Mouse (Mus musculus): Measurements from ENCODE around the gene Dlgap4. TPM values are rescaled to one million over a fixed set of nuclear protein-coding genes. Genes with fewer than 3 reads are reported as not detected.
"Not testable (repeated sequence)": the region's sequence is repeated elsewhere in the genome, so short reads cannot be mapped to it uniquely, and the experiment has no call there.

The Dlgap4 gene
- polyA plus RNA-seq, 1 experiment, result 205 TPM

GRCm38 (mm10) chr2:156784016-156784585 lies 170.6 kb downstream of the Dlgap4 start:
- TF ChIP-seq POLR2A (IDR thresholded peaks at IDR 0.05; ENCODE audit: extremely low read depth, insufficient read depth, low read length) (no peak), CTCF (IDR thresholded peaks at IDR 0.05; ENCODE audit: extremely low read depth, insufficient read depth, low read length) (no peak)
- Histone ChIP-seq H3K27ac (ENCODE audit: insufficient read depth, low read length) (no peak overlapping the region), H3K4me3 (ENCODE audit: insufficient read depth, low read length) (no peak overlapping the region), H3K4me1 (ENCODE audit: control insufficient read depth, insufficient read depth, low read length) (no peaks in the 10 kb centered on the region)

DNA sequence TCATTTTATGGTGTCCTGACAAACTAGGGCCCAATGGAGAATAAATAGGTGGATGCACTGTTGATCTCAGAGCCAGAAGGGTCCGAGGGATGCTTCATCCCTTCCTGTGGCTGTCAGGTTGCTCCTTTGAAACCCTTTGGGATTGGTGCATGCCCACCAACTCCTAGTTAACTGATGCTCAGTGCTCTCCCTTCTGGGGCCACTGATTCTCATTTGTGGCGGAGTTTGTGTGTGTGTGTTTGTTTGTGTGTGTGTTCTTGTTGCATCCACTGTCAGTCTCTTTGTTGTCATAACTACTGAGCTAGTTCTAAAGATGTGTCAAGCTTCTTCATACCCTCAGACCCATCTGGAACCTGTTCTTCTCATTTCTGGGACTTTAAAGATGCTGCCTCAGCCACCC lies 171.4 kb downstream of the Dlgap4 start:
- Histone ChIP-seq H3K4me1 (ENCODE audit: control insufficient read depth, insufficient read depth, low read length) (no peaks in the 10 kb centered on the region), H3K4me3 (ENCODE audit: insufficient read depth, low read length) (no peak overlapping the region), H3K27ac (ENCODE audit: insufficient read depth, low read length) (no peak overlapping the region)
- no peak for TF ChIP-seq POLR2A (IDR thresholded peaks at IDR 0.05; ENCODE audit: extremely low read depth, insufficient read depth, low read length)
- TF ChIP-seq CTCF (IDR thresholded peaks at IDR 0.05; ENCODE audit: extremely low read depth, insufficient read depth, low read length), result no peak

- not testable (repeated sequence) for H3K27ac ChIP-seq (ENCODE audit: insufficient read depth, low read length); H3K4me1 ChIP-seq (ENCODE audit: control insufficient read depth, insufficient read depth, low read length); H3K4me3 ChIP-seq (ENCODE audit: insufficient read depth, low read length)
These were observed 172.9 kb downstream of the Dlgap4 start for GRCm38 (mm10) chr2:156786369-156786768.

GRCm38 (mm10) chr2:156787090-156787775 lies 173.7 kb downstream of the Dlgap4 start:
- TF ChIP-seq POLR2A (IDR thresholded peaks at IDR 0.05; ENCODE audit: extremely low read depth, insufficient read depth, low read length) (no peak), CTCF (IDR thresholded peaks at IDR 0.05; ENCODE audit: extremely low read depth, insufficient read depth, low read length) (no peak)
- Histone ChIP-seq H3K4me1 (ENCODE audit: control insufficient read depth, insufficient read depth, low read length) (no peaks in the 10 kb centered on the region), H3K4me3 (ENCODE audit: insufficient read depth, low read length) (no peak overlapping the region), H3K27ac (ENCODE audit: insufficient read depth, low read length) (no peak overlapping the region)

DNA sequence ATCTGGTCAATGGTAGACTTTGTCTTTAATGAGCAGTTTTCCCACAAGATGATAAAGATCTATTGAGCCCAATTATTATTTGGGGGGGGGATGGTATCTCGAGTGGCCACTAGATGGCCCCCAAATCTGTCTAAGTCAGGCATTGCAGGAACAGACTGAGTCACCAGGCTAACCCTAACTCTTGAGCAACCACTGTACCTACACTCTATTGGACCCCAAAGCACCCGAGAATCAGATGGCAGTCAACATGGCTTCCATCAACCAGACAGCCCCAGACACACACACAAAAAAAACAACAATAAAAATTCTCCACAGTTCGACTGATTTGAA lies 174.2 kb downstream of the Dlgap4 start:
- H3K27ac ChIP-seq (ENCODE audit: insufficient read depth, low read length), result no peak overlapping the region
- TF ChIP-seq POLR2A (IDR thresholded peaks at IDR 0.05; ENCODE audit: extremely low read depth, insufficient read depth, low read length), result no peak
- peak; percentile 39 for TF ChIP-seq CTCF (IDR thresholded peaks at IDR 0.05; ENCODE audit: extremely low read depth, insufficient read depth, low read length)
- H3K4me1 ChIP-seq (ENCODE audit: control insufficient read depth, insufficient read depth, low read length), result no peaks in the 10 kb centered on the region
- no peak overlapping the region for H3K4me3 ChIP-seq (ENCODE audit: insufficient read depth, low read length)

GRCm38 (mm10) chr2:156788836-156789235 lies 175.3 kb downstream of the Dlgap4 start:
- H3K4me3 ChIP-seq (ENCODE audit: insufficient read depth, low read length), result no peak overlapping the region
- no peaks in the 10 kb centered on the region for H3K4me1 ChIP-seq (ENCODE audit: control insufficient read depth, insufficient read depth, low read length)
- H3K27ac ChIP-seq (ENCODE audit: insufficient read depth, low read length), result no peak overlapping the region
- TF ChIP-seq POLR2A (IDR thresholded peaks at IDR 0.05; ENCODE audit: extremely low read depth, insufficient read depth, low read length) (no peak), CTCF (IDR thresholded peaks at IDR 0.05; ENCODE audit: extremely low read depth, insufficient read depth, low read length) (no peak)

DNA sequence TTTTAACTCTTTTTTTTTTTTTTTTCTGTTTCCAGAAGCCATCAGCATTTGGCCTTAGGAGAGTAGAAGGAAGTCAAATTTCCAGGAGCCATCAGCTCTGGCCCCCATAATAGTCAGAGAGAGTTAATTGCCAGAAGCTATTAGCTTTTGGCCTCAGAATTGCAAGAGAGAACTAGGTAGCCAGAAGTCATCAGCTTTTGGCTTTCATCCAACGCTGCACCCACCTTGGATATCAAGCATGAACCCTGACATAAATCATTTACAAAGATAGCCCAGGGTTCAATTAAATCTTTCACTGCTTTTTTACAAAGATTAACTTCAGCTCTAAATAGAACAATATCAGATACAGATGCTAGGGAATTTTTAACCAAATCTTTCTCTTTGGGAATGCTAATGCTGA lies 185.0 kb downstream of the Dlgap4 start:
- H3K4me3 ChIP-seq (ENCODE audit: insufficient read depth, low read length), result no peak overlapping the region
- no peak for TF ChIP-seq CTCF (IDR thresholded peaks at IDR 0.05; ENCODE audit: extremely low read depth, insufficient read depth, low read length)
- TF ChIP-seq POLR2A (IDR thresholded peaks at IDR 0.05; ENCODE audit: extremely low read depth, insufficient read depth, low read length), result no peak
- H3K27ac ChIP-seq (ENCODE audit: insufficient read depth, low read length), result no peak overlapping the region
- H3K4me1 ChIP-seq (ENCODE audit: control insufficient read depth, insufficient read depth, low read length), result no peaks in the 10 kb centered on the region

- H3K4me3 ChIP-seq (ENCODE audit: insufficient read depth, low read length), result no peak overlapping the region
- H3K27ac ChIP-seq (ENCODE audit: insufficient read depth, low read length), result no peak overlapping the region
- H3K4me1 ChIP-seq (ENCODE audit: control insufficient read depth, insufficient read depth, low read length), result no peaks in the 10 kb centered on the region
- TF ChIP-seq CTCF (IDR thresholded peaks at IDR 0.05; ENCODE audit: extremely low read depth, insufficient read depth, low read length), result no peak
- no peak for TF ChIP-seq POLR2A (IDR thresholded peaks at IDR 0.05; ENCODE audit: extremely low read depth, insufficient read depth, low read length)
These were observed 187.5 kb downstream of the Dlgap4 start for GRCm38 (mm10) chr2:156801045-156801444.

- not testable (repeated sequence) for H3K4me3 ChIP-seq (ENCODE audit: insufficient read depth, low read length); H3K27ac ChIP-seq (ENCODE audit: insufficient read depth, low read length); H3K4me1 ChIP-seq (ENCODE audit: control insufficient read depth, insufficient read depth, low read length)
These were observed 188.6 kb downstream of the Dlgap4 start for GRCm38 (mm10) chr2:156802116-156802515.

DNA sequence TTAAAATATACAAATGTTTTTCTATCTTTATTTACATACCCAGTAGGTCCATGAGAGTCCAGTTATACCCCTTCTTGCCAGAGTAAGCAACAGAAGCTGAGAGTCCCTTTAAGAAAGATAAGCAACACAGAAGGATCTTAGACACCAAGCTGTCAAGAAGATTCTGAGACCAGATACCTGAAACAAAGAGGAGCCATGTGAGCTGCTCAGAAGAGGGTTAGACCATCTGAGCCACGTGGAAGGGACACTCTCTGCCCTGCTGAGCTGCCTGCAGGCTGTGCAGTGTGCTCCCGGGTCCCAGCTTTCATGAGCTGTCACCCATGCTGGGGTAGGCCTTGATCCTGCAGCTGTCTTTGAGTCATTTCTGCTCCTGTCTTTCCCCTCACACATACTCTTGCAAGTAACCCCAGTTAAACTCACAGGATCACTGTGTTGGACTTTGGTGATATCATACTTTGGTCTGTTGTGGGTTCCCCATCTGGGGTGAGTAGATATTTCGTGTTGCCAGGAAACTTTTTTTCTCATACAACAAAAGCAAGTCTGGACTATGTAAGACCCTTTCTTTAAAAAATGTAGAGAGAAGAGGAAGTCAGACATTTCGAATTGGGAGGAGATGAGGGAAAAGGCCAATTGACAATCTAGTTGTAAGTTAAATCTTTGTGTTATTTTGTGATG lies 190.3 kb downstream of the Dlgap4 start:
- H3K4me1 ChIP-seq (ENCODE audit: control insufficient read depth, insufficient read depth, low read length), result no peaks in the 10 kb centered on the region
- no peak overlapping the region for H3K4me3 ChIP-seq (ENCODE audit: insufficient read depth, low read length)
- TF ChIP-seq POLR2A (IDR thresholded peaks at IDR 0.05; ENCODE audit: extremely low read depth, insufficient read depth, low read length) (no peak), CTCF (IDR thresholded peaks at IDR 0.05; ENCODE audit: extremely low read depth, insufficient read depth, low read length) (no peak)
- no peak overlapping the region for H3K27ac ChIP-seq (ENCODE audit: insufficient read depth, low read length)
